Mouse (Mus musculus): Measurements from ENCODE around the gene 1110051M20Rik. TPM values are rescaled to one million over a fixed set of nuclear protein-coding genes. Genes with fewer than 3 reads are reported as not detected.

1110051M20Rik gene
- polyA plus RNA-seq, 1 experiment from 2014 or later, result 79.8 TPM

GRCm38 (mm10) chr2:91383294-91383693 is 61.2 kb downstream of the 1110051M20Rik start:
- WGBS, result 84% methylated on average over 6 of the region's 6 CpGs
- no peak overlapping the region for H3K27ac ChIP-seq (replicated peaks; ENCODE audit: low read depth, low read length)
- H3K36me3 ChIP-seq (replicated peaks; ENCODE audit: control insufficient read depth, insufficient read depth, low read depth, low read length), result no peaks in the 10 kb centered on the region
- no peaks in the 10 kb centered on the region for H3K9me3 ChIP-seq (replicated peaks; ENCODE audit: control insufficient read depth, low read length)
- no peaks in the 10 kb centered on the region for H3K4me1 ChIP-seq (ENCODE audit: control insufficient read depth, insufficient read depth, low read length)
- no peak overlapping the region for H3K9ac ChIP-seq (replicated peaks; ENCODE audit: low read length)
- DNase-seq (ENCODE audit: low spot score) (no peak), ATAC-seq (replicated peaks; ENCODE audit: insufficient number of reproducible peaks, low FRiP score, low TSS enrichment, low read depth) (no peak)
- no peak overlapping the region for H3K4me2 ChIP-seq (ENCODE audit: low read depth, low read length)
- no peak overlapping the region for H3K4me3 ChIP-seq (ENCODE audit: low read depth, low read length)
- no peaks in the 10 kb centered on the region for H3K27me3 ChIP-seq (ENCODE audit: control insufficient read depth, insufficient read depth, low read length)

GRCm38 (mm10) chr2:91377038-91377437 is 67.5 kb downstream of the 1110051M20Rik start:
- H3K4me1 ChIP-seq (ENCODE audit: control insufficient read depth, insufficient read depth, low read length), result no peaks in the 10 kb centered on the region
- no peak overlapping the region for H3K4me2 ChIP-seq (ENCODE audit: low read depth, low read length)
- H3K27ac ChIP-seq (replicated peaks; ENCODE audit: low read depth, low read length), result no peak overlapping the region
- H3K27me3 ChIP-seq (ENCODE audit: control insufficient read depth, insufficient read depth, low read length), result no peaks in the 10 kb centered on the region
- WGBS, result 21% methylated on average over 7 of the region's 7 CpGs
- ATAC-seq (replicated peaks; ENCODE audit: insufficient number of reproducible peaks, low FRiP score, low TSS enrichment, low read depth) (no peak), DNase-seq (ENCODE audit: low spot score) (peak; percentile 68)
- no peak overlapping the region for H3K4me3 ChIP-seq (ENCODE audit: low read depth, low read length)
- H3K9ac ChIP-seq (replicated peaks; ENCODE audit: low read length), result no peak overlapping the region
- no peaks in the 10 kb centered on the region for H3K36me3 ChIP-seq (replicated peaks; ENCODE audit: control insufficient read depth, insufficient read depth, low read depth, low read length)
- H3K9me3 ChIP-seq (replicated peaks; ENCODE audit: control insufficient read depth, low read length), result no peaks in the 10 kb centered on the region

- no peak overlapping the region for H3K9ac ChIP-seq (replicated peaks; ENCODE audit: low read length)
- WGBS, result 78% methylated on average over 2 of the region's 2 CpGs
- ATAC-seq (replicated peaks; ENCODE audit: insufficient number of reproducible peaks, low FRiP score, low TSS enrichment, low read depth) (no peak), DNase-seq (ENCODE audit: low spot score) (no peak)
- no peak overlapping the region for H3K4me2 ChIP-seq (ENCODE audit: low read depth, low read length)
- no peaks in the 10 kb centered on the region for H3K4me1 ChIP-seq (ENCODE audit: control insufficient read depth, insufficient read depth, low read length)
- no peaks in the 10 kb centered on the region for H3K36me3 ChIP-seq (replicated peaks; ENCODE audit: control insufficient read depth, insufficient read depth, low read depth, low read length)
- no peaks in the 10 kb centered on the region for H3K27me3 ChIP-seq (ENCODE audit: control insufficient read depth, insufficient read depth, low read length)
- H3K4me3 ChIP-seq (ENCODE audit: low read depth, low read length), result no peak overlapping the region
- H3K9me3 ChIP-seq (replicated peaks; ENCODE audit: control insufficient read depth, low read length), result no peaks in the 10 kb centered on the region
- H3K27ac ChIP-seq (replicated peaks; ENCODE audit: low read depth, low read length), result no peak overlapping the region
Measured at GRCm38 (mm10) chr2:91370314-91370713, 74.2 kb downstream of the 1110051M20Rik start.

GRCm38 (mm10) chr2:91363272-91363671 is 81.2 kb downstream of the 1110051M20Rik start:
- H3K4me2 ChIP-seq (ENCODE audit: low read depth, low read length), result no peak overlapping the region
- H3K36me3 ChIP-seq (replicated peaks; ENCODE audit: control insufficient read depth, insufficient read depth, low read depth, low read length), result no peaks in the 10 kb centered on the region
- H3K4me3 ChIP-seq (ENCODE audit: low read depth, low read length), result no peak overlapping the region
- WGBS, result 85% methylated on average over 2 of the region's 2 CpGs
- no peak for DNase-seq (ENCODE audit: low spot score)
- no peaks in the 10 kb centered on the region for H3K27me3 ChIP-seq (ENCODE audit: control insufficient read depth, insufficient read depth, low read length)
- H3K9ac ChIP-seq (replicated peaks; ENCODE audit: low read length), result no peak overlapping the region
- H3K4me1 ChIP-seq (ENCODE audit: control insufficient read depth, insufficient read depth, low read length), result no peaks in the 10 kb centered on the region
- H3K9me3 ChIP-seq (replicated peaks; ENCODE audit: control insufficient read depth, low read length), result no peaks in the 10 kb centered on the region
- no peak overlapping the region for H3K27ac ChIP-seq (replicated peaks; ENCODE audit: low read depth, low read length)
- no peak for ATAC-seq (replicated peaks; ENCODE audit: insufficient number of reproducible peaks, low FRiP score, low TSS enrichment, low read depth)

DNA sequence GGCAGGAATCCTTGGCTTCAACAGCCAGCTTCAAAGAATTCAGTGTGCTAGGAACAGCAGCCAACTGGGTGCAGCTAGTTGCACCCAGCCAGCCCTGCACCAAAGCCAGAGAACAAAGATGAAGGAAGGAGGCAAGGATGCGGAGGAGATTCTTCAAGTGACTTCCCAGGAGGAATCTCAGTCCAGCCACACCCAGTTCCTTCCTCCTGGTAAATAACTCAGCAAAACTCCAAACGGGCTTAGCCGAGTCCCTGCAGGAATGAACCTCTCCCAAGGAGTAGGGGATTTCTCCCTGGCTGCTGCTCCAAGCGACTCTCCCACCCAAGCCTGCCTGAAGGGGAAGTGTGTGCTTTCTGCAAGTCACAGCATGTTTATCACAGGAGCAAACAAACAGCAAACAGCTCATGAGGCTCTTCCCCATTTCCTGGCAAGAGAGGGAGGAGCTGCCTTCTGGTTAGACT is 83.4 kb downstream of the 1110051M20Rik start:
- H3K27ac ChIP-seq (replicated peaks; ENCODE audit: low read depth, low read length), result no peak overlapping the region

GRCm38 (mm10) chr2:91355767-91356166 is 88.7 kb downstream of the 1110051M20Rik start:
- H3K27me3 ChIP-seq (ENCODE audit: control insufficient read depth, insufficient read depth, low read length), result no peaks in the 10 kb centered on the region
- H3K36me3 ChIP-seq (replicated peaks; ENCODE audit: control insufficient read depth, insufficient read depth, low read depth, low read length), result no peaks in the 10 kb centered on the region
- WGBS, result 87% methylated on average over 3 of the region's 3 CpGs
- no peak overlapping the region for H3K4me3 ChIP-seq (ENCODE audit: low read depth, low read length)
- no peaks in the 10 kb centered on the region for H3K4me1 ChIP-seq (ENCODE audit: control insufficient read depth, insufficient read depth, low read length)
- ATAC-seq (replicated peaks; ENCODE audit: insufficient number of reproducible peaks, low FRiP score, low TSS enrichment, low read depth) (no peak), DNase-seq (ENCODE audit: low spot score) (no peak)
- no peaks in the 10 kb centered on the region for H3K9me3 ChIP-seq (replicated peaks; ENCODE audit: control insufficient read depth, low read length)
- H3K4me2 ChIP-seq (ENCODE audit: low read depth, low read length), result no peak overlapping the region
- H3K27ac ChIP-seq (replicated peaks; ENCODE audit: low read depth, low read length), result no peak overlapping the region
- H3K9ac ChIP-seq (replicated peaks; ENCODE audit: low read length), result no peak overlapping the region

More for the DNA sequence above, 83.4 kb downstream of the 1110051M20Rik start:
- no peak overlapping the region for H3K9ac ChIP-seq (replicated peaks; ENCODE audit: low read length)
- 30% methylated on average over 4 of the region's 4 CpGs for WGBS
- H3K36me3 ChIP-seq (replicated peaks; ENCODE audit: control insufficient read depth, insufficient read depth, low read depth, low read length), result no peaks in the 10 kb centered on the region
- H3K9me3 ChIP-seq (replicated peaks; ENCODE audit: control insufficient read depth, low read length), result no peaks in the 10 kb centered on the region
- DNase-seq (ENCODE audit: low spot score) (no peak), ATAC-seq (replicated peaks; ENCODE audit: insufficient number of reproducible peaks, low FRiP score, low TSS enrichment, low read depth) (no peak)
- H3K27me3 ChIP-seq (ENCODE audit: control insufficient read depth, insufficient read depth, low read length), result no peaks in the 10 kb centered on the region
- no peaks in the 10 kb centered on the region for H3K4me1 ChIP-seq (ENCODE audit: control insufficient read depth, insufficient read depth, low read length)
- no peak overlapping the region for H3K4me2 ChIP-seq (ENCODE audit: low read depth, low read length)
- H3K4me3 ChIP-seq (ENCODE audit: low read depth, low read length), result no peak overlapping the region

DNA sequence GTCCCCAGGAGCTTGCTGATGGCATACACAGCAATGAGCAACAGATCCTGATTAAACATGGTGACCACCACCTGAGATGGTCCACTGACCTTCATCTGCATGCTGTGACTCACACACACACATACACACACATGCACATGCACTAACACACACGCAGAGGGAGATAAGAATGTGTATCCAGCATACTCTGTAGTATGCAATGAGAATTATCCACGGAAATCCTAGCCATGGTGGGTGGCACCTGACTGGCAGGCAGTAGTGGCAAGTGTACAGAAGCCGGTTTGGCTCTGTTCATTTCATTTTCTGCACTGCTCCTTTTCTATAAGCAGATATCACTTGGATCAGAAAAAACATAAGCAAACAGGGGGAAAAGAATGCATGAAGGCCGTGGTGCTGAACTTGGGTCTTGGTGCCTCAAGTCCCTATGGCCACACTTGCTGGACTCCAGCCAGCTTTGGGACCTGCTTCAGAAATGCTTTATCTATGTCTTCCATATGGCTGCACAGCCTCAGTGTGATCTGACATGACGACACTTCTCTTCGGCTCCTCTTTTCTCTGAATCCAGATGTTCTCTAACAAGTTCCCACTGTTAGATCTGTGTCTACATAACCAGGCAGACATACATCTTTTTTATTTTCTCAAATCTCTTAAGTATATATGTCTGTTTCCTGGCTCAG is 89.6 kb downstream of the 1110051M20Rik start:
- H3K4me1 ChIP-seq (ENCODE audit: control insufficient read depth, insufficient read depth, low read length), result no peaks in the 10 kb centered on the region
- WGBS, result 76% methylated on average over 6 of the region's 6 CpGs

GRCm38 (mm10) chr2:91353854-91354253 is 90.7 kb downstream of the 1110051M20Rik start:
- DNase-seq (ENCODE audit: low spot score) (no peak), ATAC-seq (replicated peaks; ENCODE audit: insufficient number of reproducible peaks, low FRiP score, low TSS enrichment, low read depth) (no peak)
- Histone ChIP-seq H3K27me3 (ENCODE audit: control insufficient read depth, insufficient read depth, low read length) (no peaks in the 10 kb centered on the region), H3K36me3 (replicated peaks; ENCODE audit: control insufficient read depth, insufficient read depth, low read depth, low read length) (no peaks in the 10 kb centered on the region), H3K9ac (replicated peaks; ENCODE audit: low read length) (no peak overlapping the region), H3K27ac (replicated peaks; ENCODE audit: low read depth, low read length) (no peak overlapping the region), H3K4me1 (ENCODE audit: control insufficient read depth, insufficient read depth, low read length) (no peaks in the 10 kb centered on the region), H3K4me2 (ENCODE audit: low read depth, low read length) (no peak overlapping the region), H3K9me3 (replicated peaks; ENCODE audit: control insufficient read depth, low read length) (no peaks in the 10 kb centered on the region), H3K4me3 (ENCODE audit: low read depth, low read length) (no peak overlapping the region)
- WGBS, result 38% methylated on average over 3 of the region's 3 CpGs

More for the DNA sequence above, 89.6 kb downstream of the 1110051M20Rik start:
- H3K9me3 ChIP-seq (replicated peaks; ENCODE audit: control insufficient read depth, low read length), result no peaks in the 10 kb centered on the region
- no peak overlapping the region for H3K4me2 ChIP-seq (ENCODE audit: low read depth, low read length)
- ATAC-seq (replicated peaks; ENCODE audit: insufficient number of reproducible peaks, low FRiP score, low TSS enrichment, low read depth) (no peak), DNase-seq (ENCODE audit: low spot score) (no peak)
- H3K9ac ChIP-seq (replicated peaks; ENCODE audit: low read length), result no peak overlapping the region
- no peak overlapping the region for H3K27ac ChIP-seq (replicated peaks; ENCODE audit: low read depth, low read length)
- H3K36me3 ChIP-seq (replicated peaks; ENCODE audit: control insufficient read depth, insufficient read depth, low read depth, low read length), result no peaks in the 10 kb centered on the region
- H3K4me3 ChIP-seq (ENCODE audit: low read depth, low read length), result no peak overlapping the region
- H3K27me3 ChIP-seq (ENCODE audit: control insufficient read depth, insufficient read depth, low read length), result no peaks in the 10 kb centered on the region
